In the genomic region with DNA sequence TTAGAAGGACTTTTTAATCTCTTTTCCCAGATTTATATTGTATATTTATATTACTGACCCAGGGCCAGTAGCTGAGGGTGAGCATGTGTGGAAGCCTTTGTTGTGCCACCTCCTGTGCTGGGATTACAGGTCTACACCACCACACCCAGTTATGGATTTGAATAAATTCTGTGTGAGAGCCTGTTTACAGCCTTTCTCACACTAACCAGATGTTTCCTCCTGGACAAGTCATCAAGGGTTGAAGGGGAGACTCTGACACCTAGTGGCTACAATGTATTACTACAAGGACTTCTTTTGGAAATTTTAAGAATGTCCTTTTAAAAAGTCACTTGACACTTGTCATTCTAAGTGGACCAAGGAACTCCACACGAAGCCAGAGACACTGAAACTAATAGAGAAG, we compare ENCODE assay signal across 8 mouse cellular contexts. TPM values are rescaled to one million over a fixed set of nuclear protein-coding genes. Genes with fewer than 3 reads are reported as not detected.
DNase-seq lines count a peak whose midpoint lies in the region; ATAC-seq lines count a peak whose summit lies in the region.

No protein-coding gene starts in this region.

- H3K36me3 ChIP-seq in limb, embryonic 12.5 days: no peaks in the 10 kb centered on the region

- peak; percentile 62; the same call in 1 of the 2 replicates for ATAC-seq in frontal cortex, adult (ENCODE audit: low TSS enrichment)
- ATAC-seq in limb, embryonic 12.5 days (ENCODE audit: insufficient number of reproducible peaks, insufficient read depth, low FRiP score, low TSS enrichment, low read depth): 0 out of 2 replicates have a peak, but pooled peaks have one; percentile 76

- no peak overlapping the region for H3K9ac ChIP-seq in limb, embryonic 12.5 days (replicated peaks)

- H3K4me2 ChIP-seq in limb, embryonic 12.5 days: no peak overlapping the region

- no peak overlapping the region for H3K4me3 ChIP-seq in limb, embryonic 12.5 days (replicated peaks)

- peaks cover 8% of the 10 kb centered on the region; the same call in 1 of the 2 replicates for H3K4me1 ChIP-seq in limb, embryonic 12.5 days (replicated peaks)

- no peak for DNase-seq in frontal cortex, postnatal 10 days (ENCODE audit: low spot score in 2 of 2)
- DNase-seq in ovary, postnatal 14 days (ENCODE audit: low spot score): peak; percentile 3
- DNase-seq in ovary, postnatal 36 days (ENCODE audit: low spot score): no peak
- no peak for DNase-seq in right cerebral cortex, postnatal 25 days
- DNase-seq in left cerebral cortex, adult 18-20 months (ENCODE audit: low spot score in 2 of 2): no peak
- DNase-seq in urinary bladder, adult 18-20 months (ENCODE audit: low spot score in 2 of 2): no peak

- no peaks in the 10 kb centered on the region for H3K27me3 ChIP-seq in limb, embryonic 12.5 days

- no peaks in the 10 kb centered on the region for H3K9me3 ChIP-seq in limb, embryonic 12.5 days

- 0% methylated on average over 1 of the region's 1 CpGs for WGBS in limb, embryonic 12.5 days

- H3K27ac ChIP-seq in limb, embryonic 12.5 days: no peak overlapping the region

RNA-seq across cellular contexts. Expression of a gene that starts 28.7 kb away (rescaled TPM):
- 1.2 and 1.5 TPM in 2 replicates for polyA plus RNA-seq in limb, embryonic 12.5 days (2016; fragmentation: Nextera tagmentation; extraction: Ambion mirVana)
- under 1 TPM; 0.58 to 0.66 TPM for total RNA-seq in left cerebral cortex, adult 18-20 months (2021)
